Mouse (Mus musculus): Measurements from ENCODE around the gene Ccdc102a.

The Ccdc102a gene

GRCm38 (mm10) chr8:94942566-94942965, 24.7 kb upstream of the Ccdc102a start:
- POLR2A ChIA-PET: interaction anchor here in 1 of 4 experiments (1.2 kb wide), 1 partner anchor 49 kb away, joined by 3 read pairs; no protein-coding TSS in a partner anchor
- CTCF ChIA-PET: interaction anchor here in 3 of 4 experiments (0.5 to 3.3 kb wide), 19 partner anchors 10 to 977 kb away, joined by 3 to 15 read pairs (median 4); partner anchors contain the start of gene Kifc3 (in 1 of the 3)

DNA sequence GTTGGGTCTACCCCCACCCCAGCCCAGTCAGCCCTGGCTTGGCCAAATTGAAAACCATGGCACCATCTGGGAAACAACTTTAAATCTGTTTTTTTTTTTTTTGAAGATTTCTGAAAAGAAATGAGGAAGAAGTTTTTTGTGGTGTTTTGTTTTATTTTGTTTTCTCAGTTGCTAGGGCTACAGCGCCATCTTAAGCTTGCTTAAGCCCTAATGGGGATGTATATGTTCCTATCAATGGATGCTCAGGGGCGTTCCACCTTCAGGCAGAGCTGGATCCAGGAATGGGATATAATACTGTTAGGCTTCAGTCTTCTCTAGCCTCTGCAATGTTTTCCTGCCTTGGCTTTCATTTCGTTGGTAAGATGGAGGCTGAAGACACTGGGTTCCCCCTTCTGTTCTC, 17.3 kb upstream of the Ccdc102a start:
- ChIA-PET CTCF (interaction anchor here (0.6 to 3.1 kb wide), 9 partner anchors 10 to 271 kb away, joined by 3 to 10 read pairs (median 5); no protein-coding TSS in a partner anchor), POLR2A (interaction anchor here in 1 of 4 experiments (0.5 kb wide), 1 partner anchor 467 kb away, joined by 3 read pairs; no protein-coding TSS in a partner anchor)

DNA sequence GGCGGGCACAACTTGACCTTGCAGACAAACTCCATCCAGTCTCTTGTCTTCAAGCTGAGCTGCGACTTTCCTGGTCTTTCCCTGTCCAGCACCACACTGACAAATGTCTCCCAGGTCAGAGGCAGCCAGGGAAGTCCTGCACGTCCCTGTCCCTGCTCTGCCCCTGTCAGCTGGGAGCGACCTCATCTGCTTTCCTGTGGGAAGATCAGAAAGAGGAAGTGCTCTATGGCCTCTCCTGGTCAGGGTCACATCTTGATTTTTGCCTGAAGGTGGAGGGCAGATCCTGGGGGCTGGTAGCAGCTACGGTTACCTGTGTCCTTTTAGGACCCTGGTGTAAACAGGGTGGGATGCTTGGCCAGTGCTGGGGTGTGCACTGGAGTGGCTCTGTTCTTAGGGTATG, 16.0 kb upstream of the Ccdc102a start:
- ChIA-PET CTCF (interaction anchor here in 1 of 4 experiments (2.0 kb wide), 1 partner anchor 16 kb away, joined by 5 read pairs; no protein-coding TSS in a partner anchor), POLR2A (interaction anchor here in 2 of 4 experiments (0.7 to 1.5 kb wide), 2 partner anchors 15 to 29 kb away, joined by 3 read pairs; no protein-coding TSS in a partner anchor)

DNA sequence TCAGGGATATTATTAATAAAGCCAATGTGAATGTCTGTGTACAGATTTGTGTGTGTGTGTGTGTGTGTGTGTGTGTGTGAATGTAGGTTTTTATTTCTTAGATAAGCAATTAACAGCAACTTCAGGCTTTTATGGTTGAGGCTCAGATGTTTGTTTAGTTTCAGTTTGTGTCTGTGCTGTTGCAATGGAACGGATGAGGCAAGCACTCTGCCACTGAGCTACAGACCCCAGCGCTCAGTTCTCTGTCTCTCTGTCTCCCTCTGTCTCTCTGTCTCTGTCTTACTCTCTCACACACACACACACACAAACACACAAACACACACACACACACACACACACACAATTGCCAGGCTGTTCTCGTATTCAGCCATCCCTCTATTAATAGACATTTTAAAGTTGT, 10.3 kb upstream of the Ccdc102a start:
- CTCF ChIA-PET: no interaction called here
- POLR2A ChIA-PET: interaction anchor here in 1 of 4 experiments (0.7 kb wide), 1 partner anchor 73 kb away, joined by 3 read pairs; no protein-coding TSS in a partner anchor

- POLR2A ChIA-PET: interaction anchor here in 3 of 4 experiments (0.6 to 2.9 kb wide), 8 partner anchors 8 to 780 kb away, joined by 3 to 13 read pairs (median 4); no protein-coding TSS in a partner anchor
- CTCF ChIA-PET: interaction anchor here (0.5 to 2.0 kb wide), 13 partner anchors 11 to 853 kb away, joined by 3 to 8 read pairs (median 4); no protein-coding TSS in a partner anchor
These were observed 5.5 kb upstream of the Ccdc102a start, which contains the start of gene Adgrg5 for GRCm38 (mm10) chr8:94923405-94923804. Gene Adgrg5, plus strand, starts transcription at chr8:94923694.

- POLR2A ChIA-PET: interaction anchor here (0.6 to 2.9 kb wide), 17 partner anchors 8 to 124 kb away, joined by 3 to 13 read pairs (median 4); partner anchors contain the start of genes Ciapin1 (in 1 of the 4), Coq9 (in 1 of the 4) and Dok4 (in 1 of the 4)
These were observed 4.7 kb upstream of the Ccdc102a start for GRCm38 (mm10) chr8:94922602-94923001.

GRCm38 (mm10) chr8:94922176-94922575, 4.3 kb upstream of the Ccdc102a start:
- CTCF ChIA-PET: interaction anchor here (1.0 to 2.0 kb wide), 9 partner anchors 9 to 313 kb away, joined by 3 to 8 read pairs (median 5); no protein-coding TSS in a partner anchor

More at GRCm38 (mm10) chr8:94922602-94923001, 4.7 kb upstream of the Ccdc102a start:
- CTCF ChIA-PET: interaction anchor here (0.5 to 2.0 kb wide), 12 partner anchors 9 to 313 kb away, joined by 3 to 8 read pairs (median 4); no protein-coding TSS in a partner anchor

DNA sequence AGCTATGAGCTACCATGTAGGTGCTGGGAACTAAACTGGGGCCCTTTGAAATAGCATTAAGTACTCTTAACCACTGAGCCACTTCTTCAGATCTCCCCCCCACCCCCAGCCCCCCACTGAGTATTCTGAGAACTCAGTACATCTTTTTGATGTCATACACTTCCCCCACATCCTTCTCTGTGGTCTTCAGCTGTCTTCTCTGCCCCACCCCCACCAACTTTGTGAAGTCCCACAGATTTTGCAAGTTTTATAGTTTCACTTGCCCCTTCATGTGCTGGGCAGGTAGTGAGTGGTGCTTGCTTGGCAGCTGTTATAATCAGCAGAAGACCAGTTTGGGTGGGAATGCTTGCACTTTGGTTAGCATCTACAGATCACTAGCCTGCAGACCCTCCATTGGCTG, 1.4 kb upstream of the Ccdc102a start:
- ChIA-PET POLR2A (interaction anchor here in 3 of 4 experiments (0.6 to 1.2 kb wide), 4 partner anchors 15 to 413 kb away, joined by 3 to 4 read pairs (median 4); partner anchors contain the start of genes Dok4 (in 1 of the 3) and Usb1 (in 1 of the 3)), CTCF (interaction anchor here in 2 of 4 experiments (0.7 to 1.6 kb wide), 3 partner anchors 20 to 51 kb away, joined by 6 to 10 read pairs (median 9); no protein-coding TSS in a partner anchor)

More at GRCm38 (mm10) chr8:94922176-94922575, 4.3 kb upstream of the Ccdc102a start:
- POLR2A ChIA-PET: interaction anchor here (0.6 to 2.9 kb wide), 18 partner anchors 9 to 391 kb away, joined by 3 to 13 read pairs (median 4); partner anchors contain the start of genes Ciapin1 (in 1 of the 4), Coq9 (in 1 of the 4) and Dok4 (in 1 of the 4)

DNA sequence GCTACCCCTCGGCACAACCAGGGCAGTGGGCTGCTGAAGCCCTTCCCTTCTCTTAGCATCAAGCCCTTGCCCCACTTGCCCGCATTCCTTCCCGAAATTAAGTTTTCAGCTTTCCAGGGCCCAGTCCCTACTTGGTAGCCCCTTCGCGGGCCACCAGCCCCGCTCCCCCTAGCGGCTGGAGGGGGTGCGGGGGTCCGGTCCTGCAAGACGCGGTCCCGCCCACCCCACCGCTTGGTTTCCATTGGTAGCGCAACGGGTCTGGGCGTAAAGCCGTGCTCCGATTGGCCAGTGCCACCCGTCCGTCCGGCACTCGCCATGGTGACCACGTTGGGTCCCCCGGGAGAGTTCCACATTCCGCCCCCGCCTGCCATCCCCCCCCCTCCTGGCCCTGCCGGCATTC, 546 bp downstream of the Ccdc102a start:
- POLR2A ChIA-PET: interaction anchor here in 2 of 4 experiments (0.8 to 1.4 kb wide), 12 partner anchors 10 to 95 kb away, joined by 3 to 5 read pairs (median 3); partner anchors contain the start of gene Dok4 (in 1 of the 2)

GRCm38 (mm10) chr8:94916960-94917324, 956 bp downstream of the Ccdc102a start:
- POLR2A ChIA-PET: interaction anchor here in 2 of 4 experiments (0.8 to 2.2 kb wide), 13 partner anchors 9 to 94 kb away, joined by 3 to 6 read pairs (median 3); partner anchors contain the start of gene Dok4 (in 1 of the 2)
- CTCF ChIA-PET: interaction anchor here in 3 of 4 experiments (0.5 to 2.6 kb wide), 21 partner anchors 9 to 889 kb away, joined by 3 to 14 read pairs (median 4); partner anchors contain the start of gene Dok4 (in 1 of the 3)

More for the DNA sequence above, 546 bp downstream of the Ccdc102a start:
- CTCF ChIA-PET: interaction anchor here (0.5 to 2.6 kb wide), 22 partner anchors 9 to 888 kb away, joined by 3 to 14 read pairs (median 4); partner anchors contain the start of gene Dok4 (in 1 of the 4)

DNA sequence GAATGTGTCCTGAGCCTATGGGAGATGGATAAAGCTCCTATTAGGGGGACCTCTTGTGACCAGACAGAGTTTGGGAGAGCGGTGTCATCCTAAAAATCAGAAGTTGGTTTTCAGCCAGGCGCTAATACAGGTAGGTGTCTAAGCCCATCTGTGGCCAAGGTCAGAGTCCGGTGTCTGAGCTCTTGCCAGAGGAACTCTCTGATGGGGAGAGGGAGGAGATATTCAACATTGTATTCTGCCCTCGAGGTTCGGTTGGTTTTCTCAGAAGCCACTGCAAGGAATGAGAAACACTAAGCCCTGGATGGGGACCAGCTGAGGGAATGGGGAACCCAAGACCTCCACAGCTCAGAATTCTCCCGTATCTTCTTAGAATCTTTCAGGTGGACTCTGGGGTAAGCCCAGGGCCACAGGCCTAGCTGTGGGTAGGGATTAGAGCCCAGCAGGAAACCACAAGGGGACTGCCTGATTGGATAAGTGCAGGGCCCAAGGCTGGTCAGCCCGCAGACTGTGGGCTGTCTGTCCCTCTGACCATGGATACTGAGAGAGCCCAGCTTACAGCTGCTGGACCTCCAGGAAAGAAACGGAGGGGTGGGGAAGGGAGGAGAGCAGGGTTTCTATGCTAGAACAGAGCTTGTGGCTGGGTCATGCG, 1.5 kb downstream of the Ccdc102a start:
- CTCF ChIA-PET: interaction anchor here in 3 of 4 experiments (0.5 to 2.6 kb wide), 23 partner anchors 8 to 429 kb away, joined by 3 to 14 read pairs (median 4); partner anchors contain the start of gene Dok4 (in 1 of the 3)
- POLR2A ChIA-PET: interaction anchor here in 2 of 4 experiments (0.7 to 2.2 kb wide), 13 partner anchors 9 to 94 kb away, joined by 3 to 6 read pairs (median 3); no protein-coding TSS in a partner anchor

GRCm38 (mm10) chr8:94914701-94915101, 3.2 kb downstream of the Ccdc102a start:
- CTCF ChIA-PET: interaction anchor here in 2 of 4 experiments (0.6 to 1.1 kb wide), 2 partner anchors 87 to 406 kb away, joined by 3 read pairs; no protein-coding TSS in a partner anchor

DNA sequence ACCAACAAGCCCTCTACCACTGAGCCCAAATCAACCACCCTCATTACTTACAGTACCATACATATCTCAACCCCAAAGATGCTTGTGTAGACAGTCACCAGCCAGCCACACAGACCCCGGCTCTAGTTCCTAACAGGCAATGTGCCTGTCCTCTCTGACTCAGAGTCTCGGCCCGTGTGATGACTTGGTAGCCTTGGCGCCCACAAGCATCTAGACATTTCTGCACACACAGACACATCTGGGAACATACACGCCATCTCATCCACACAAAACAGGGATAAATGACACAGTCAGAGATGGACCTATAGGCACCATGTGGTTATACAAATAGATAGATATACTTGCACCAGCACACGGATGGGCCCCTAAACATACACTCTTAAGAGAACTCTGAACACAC, 3.6 kb downstream of the Ccdc102a start:
- CTCF ChIA-PET: no interaction called here

More at GRCm38 (mm10) chr8:94914701-94915101, 3.2 kb downstream of the Ccdc102a start:
- POLR2A ChIA-PET: interaction anchor here in 2 of 4 experiments (0.6 to 2.2 kb wide), 3 partner anchors 46 to 86 kb away, joined by 3 to 6 read pairs (median 4); no protein-coding TSS in a partner anchor

GRCm38 (mm10) chr8:94913061-94913660, 4.7 kb downstream of the Ccdc102a start:
- ChIA-PET POLR2A (interaction anchor here (0.5 to 2.1 kb wide), 24 partner anchors 9 to 263 kb away, joined by 3 to 13 read pairs (median 5); partner anchors contain the start of genes Cx3cl1 (in 2 of the 4), Adgrg5 (in 1 of the 4) and Dok4 (in 1 of the 4)), CTCF (interaction anchor here (0.5 to 2.9 kb wide), 36 partner anchors 9 to 418 kb away, joined by 3 to 12 read pairs (median 4); partner anchors contain the start of genes Adgrg5 (in 2 of the 4), Dok4 (in 2 of the 4), Usb1 (in 1 of the 4) and Zfp319 (in 1 of the 4))

More for the DNA sequence above, 3.6 kb downstream of the Ccdc102a start:
- POLR2A ChIA-PET: no interaction called here

DNA sequence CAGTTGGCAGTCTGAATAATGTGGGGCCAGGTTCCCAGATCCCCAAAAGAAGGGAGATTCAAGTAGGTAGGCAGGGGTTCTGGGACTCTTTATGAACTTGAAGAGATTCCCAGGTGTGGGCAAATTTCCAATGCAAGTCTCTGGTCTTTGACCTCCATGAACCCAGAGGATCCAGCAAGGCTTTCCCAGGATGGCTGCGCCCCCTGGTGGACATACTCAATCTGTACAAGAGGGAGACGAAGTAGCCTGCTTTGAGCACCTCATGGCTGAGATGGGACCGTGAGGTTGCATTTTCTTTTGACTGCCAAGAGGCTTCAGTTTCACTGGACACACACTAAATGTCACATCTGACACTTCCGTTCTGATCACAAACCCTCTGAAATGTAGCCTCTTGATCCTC, 9.1 kb downstream of the Ccdc102a start:
- ChIA-PET POLR2A (interaction anchor here in 2 of 4 experiments (0.5 to 1.6 kb wide), 5 partner anchors 10 to 43 kb away, joined by 3 to 6 read pairs (median 4); no protein-coding TSS in a partner anchor), CTCF (interaction anchor here (0.6 to 1.6 kb wide), 10 partner anchors 8 to 453 kb away, joined by 3 to 7 read pairs (median 4); partner anchors contain the start of genes Ciapin1 (in 1 of the 4), Coq9 (in 1 of the 4) and Dok4 (in 1 of the 4))

DNA sequence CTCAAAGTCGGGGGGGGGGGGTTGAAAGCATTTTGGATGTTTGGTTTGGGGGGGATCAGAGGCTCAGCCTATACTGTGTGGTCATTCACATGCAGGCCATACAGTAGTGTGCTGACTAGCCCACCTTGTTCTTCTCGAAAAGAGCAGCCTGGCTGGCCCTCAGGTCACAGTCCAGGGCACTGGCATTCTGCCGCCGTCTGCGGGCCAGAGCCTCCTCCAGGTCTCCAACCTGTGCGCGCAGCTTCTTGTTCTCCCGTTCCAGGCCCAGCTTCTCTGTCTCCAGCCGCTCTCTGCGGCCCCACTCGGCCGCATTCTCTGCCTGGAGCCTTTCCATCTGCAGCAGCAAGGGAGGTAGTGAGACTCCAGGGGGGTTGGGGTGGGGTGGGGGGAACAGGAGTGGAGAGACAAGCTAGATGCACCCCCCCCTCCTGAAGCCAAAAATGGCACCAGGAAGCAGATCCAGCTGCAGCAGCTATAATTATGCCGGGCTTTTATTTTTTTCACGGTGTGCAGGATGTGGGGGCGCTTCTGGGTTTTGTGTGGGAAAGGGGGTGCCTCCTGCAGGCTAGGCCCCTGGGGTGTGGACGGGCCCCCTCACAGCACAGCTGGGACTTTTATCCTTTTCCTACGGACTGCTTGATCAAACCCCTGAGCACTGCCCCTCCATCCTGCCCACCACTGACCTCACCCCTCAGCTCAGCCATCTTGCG, 10.2 kb downstream of the Ccdc102a start:
- POLR2A ChIA-PET: interaction anchor here in 3 of 4 experiments (0.5 to 1.6 kb wide), 5 partner anchors 9 to 68 kb away, joined by 3 to 6 read pairs (median 4); no protein-coding TSS in a partner anchor
- CTCF ChIA-PET: interaction anchor here (0.6 to 1.6 kb wide), 26 partner anchors 8 to 426 kb away, joined by 3 to 14 read pairs (median 4); partner anchors contain the start of genes Dok4 (in 2 of the 4), Ccdc102a (in 1 of the 4), Ciapin1 (in 1 of the 4) and Coq9 (in 1 of the 4)

Data from embryonic stem cell, embryonic (primary cell).